ENCODE assay signal across 23 mouse cellular contexts in the genomic region with DNA sequence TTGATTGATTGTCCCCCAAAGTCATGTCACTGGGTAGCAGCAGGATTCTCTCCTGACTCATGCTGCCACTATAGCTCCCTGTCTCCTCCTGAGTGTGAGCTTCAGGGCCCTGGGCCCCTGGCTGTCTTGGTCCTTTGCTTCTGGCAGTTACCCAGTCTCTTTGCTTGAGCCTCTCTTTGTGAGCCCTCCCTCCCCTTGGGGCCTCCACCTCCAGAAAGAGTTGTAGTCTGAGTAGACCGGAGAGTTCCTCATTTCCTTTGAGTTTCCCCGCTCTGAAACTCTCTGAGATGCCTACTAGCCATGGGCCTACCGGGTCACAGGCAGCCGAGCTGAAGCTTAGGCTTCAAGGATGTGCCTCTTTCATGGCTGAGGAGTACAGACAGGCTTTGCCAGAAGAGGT. TPM values are rescaled to one million over a fixed set of nuclear protein-coding genes. Genes with fewer than 3 reads are reported as not detected.
"Had no signal": no experiment of that assay in that cellular context is flagged by ENCODE, and none has a peak within 500 bp of the region (broad histone marks: within the 10 kb centered on the region; RNA-seq: fewer than 3 reads in every experiment).

No protein-coding gene starts in this region.

- DNase-seq: lung, adult 2 months; lung, postnatal 14 days; lung, postnatal 36 days; right cerebral cortex, postnatal 14 days; thymus, adult 2 months; thymus, postnatal 25 days; thymus, postnatal 4 days had no signal

- H3K9ac ChIP-seq: lung, embryonic 15.5 days; midbrain, embryonic 13.5 days; midbrain, embryonic 15.5 days; neural tube, embryonic 12.5 days; stomach, embryonic 15.5 days had no signal

- H3K36me3 ChIP-seq: lung, embryonic 15.5 days; stomach, embryonic 15.5 days had no signal

- H3K27ac ChIP-seq: lung, embryonic 15.5 days; macrophage; midbrain, embryonic 13.5 days; midbrain, embryonic 15.5 days; neural tube, embryonic 12.5 days; stomach, embryonic 15.5 days; stomach, postnatal 0 days had no signal

- ATAC-seq: lung, postnatal 0 days; midbrain, embryonic 13.5 days; midbrain, embryonic 15.5 days had no signal

- H3K4me3 ChIP-seq: lung, embryonic 15.5 days; megakaryocyte, embryonic 14.5 days; midbrain, embryonic 13.5 days; midbrain, embryonic 15.5 days; neural tube, embryonic 12.5 days; stomach, embryonic 15.5 days had no signal

- H3K9me3 ChIP-seq: lung, embryonic 15.5 days; midbrain, embryonic 15.5 days; neural tube, embryonic 12.5 days; stomach, embryonic 15.5 days had no signal

- H3K4me2 ChIP-seq: lung, embryonic 15.5 days; midbrain, embryonic 11.5 days; midbrain, embryonic 13.5 days; midbrain, embryonic 15.5 days; neural tube, embryonic 12.5 days; stomach, embryonic 15.5 days had no signal

- H3K27me3 ChIP-seq: stomach, embryonic 15.5 days had no signal

RNA-seq across cellular contexts. Expression of gene Disp2, which starts 14.1 kb away (rescaled TPM):
- total RNA-seq: megakaryocyte progenitor cell, adult 5-6 weeks; monocyte, adult 5-6 weeks; neutrophil, adult 5-6 weeks had no signal
- polyA plus RNA-seq: macrophage had no signal

RNA-seq across cellular contexts. Expression of gene Phgr1, which starts 21.1 kb away (rescaled TPM):
- total RNA-seq: megakaryocyte progenitor cell, adult 5-6 weeks; midbrain, postnatal 0 days; monocyte, adult 5-6 weeks; neutrophil, adult 5-6 weeks had no signal
- polyA plus RNA-seq: lung, embryonic 15.5 days; macrophage; midbrain, embryonic 11.5 days; midbrain, embryonic 13.5 days; midbrain, embryonic 15.5 days; midbrain, postnatal 0 days; neural tube, embryonic 12.5 days; neural tube, embryonic 14.5 days; urinary bladder, adult 2 months had no signal

RNA-seq across cellular contexts. Expression of gene Ccdc9b, which starts 31.2 kb away (rescaled TPM):
- total RNA-seq: neutrophil, adult 5-6 weeks had no signal
